Mouse (Mus musculus) brain, adult 10 weeks (tissue): ENCODE results near the gene Ccdc142. TPM values are rescaled to one million over a fixed set of nuclear protein-coding genes. Genes with fewer than 3 reads are reported as not detected.

Source experiments
- polyA plus RNA-seq: library from polyadenylated mRNA; stranded (reverse); fragments of 350-450 nt; fragmentation: Illumina TruSeq; extraction: RNeasy Lipid Tissue Mini Kit (QIAGEN cat#74804); gene quantifications from one replicate; pipeline ENCODE4 v1.2.3, GENCODE M21; 2015; ENCODE audit warnings: low read depth, low replicate concordance

Ccdc142 gene
- polyA plus RNA-seq, result 1.9 TPM

GRCm38 (mm10) chr6:83101316-83101687 lies at the start of gene Ccdc142, which contains the start of gene Gm42688:
Gene Ccdc142, plus strand, starts transcription at chr6:83101601.
Gene Gm42688, plus strand, starts transcription at chr6:83101617.

DNA sequence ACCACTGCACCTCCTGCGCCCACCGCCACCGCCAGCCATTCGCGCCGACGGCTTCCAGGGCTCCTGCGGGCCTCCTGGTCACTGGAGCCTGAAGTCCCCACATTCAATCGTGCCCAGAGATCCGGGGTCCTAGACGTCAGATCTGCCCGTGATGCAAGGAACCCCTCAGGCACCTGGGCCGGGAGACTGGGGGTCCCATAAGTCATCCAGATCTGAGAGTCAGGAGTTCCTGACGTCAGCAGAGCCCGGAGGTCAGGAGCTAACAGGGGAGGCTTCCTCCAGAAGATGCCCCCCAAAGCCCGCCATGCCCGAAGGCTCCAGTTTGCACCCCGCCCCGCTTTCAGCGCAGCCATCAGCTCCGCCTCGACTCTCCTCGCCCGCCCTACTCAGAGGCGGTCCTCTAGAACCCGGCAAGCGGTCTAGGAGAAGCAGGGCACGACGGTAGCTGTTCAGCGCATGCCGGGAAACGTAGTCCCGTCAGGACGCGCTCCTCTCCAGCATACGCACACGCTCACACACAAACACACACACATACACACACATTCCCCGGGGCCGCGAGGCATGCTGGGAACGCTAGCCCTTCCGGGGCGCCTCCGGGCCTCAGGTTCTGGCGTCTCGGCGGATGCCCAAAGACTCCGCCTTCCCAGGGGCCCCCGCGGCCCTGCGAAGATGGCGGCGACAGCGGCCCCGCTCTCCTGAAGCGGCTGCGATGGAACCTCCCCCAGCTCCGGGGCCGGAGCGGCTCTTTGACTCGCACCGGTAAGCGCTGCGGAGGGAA lies 47.1 kb upstream of the Ccdc142 start, which contains the start of gene Aup1:
Aup1 (plus strand) TSS at position 448 of the 778 bp plus-strand sequence.

DNA sequence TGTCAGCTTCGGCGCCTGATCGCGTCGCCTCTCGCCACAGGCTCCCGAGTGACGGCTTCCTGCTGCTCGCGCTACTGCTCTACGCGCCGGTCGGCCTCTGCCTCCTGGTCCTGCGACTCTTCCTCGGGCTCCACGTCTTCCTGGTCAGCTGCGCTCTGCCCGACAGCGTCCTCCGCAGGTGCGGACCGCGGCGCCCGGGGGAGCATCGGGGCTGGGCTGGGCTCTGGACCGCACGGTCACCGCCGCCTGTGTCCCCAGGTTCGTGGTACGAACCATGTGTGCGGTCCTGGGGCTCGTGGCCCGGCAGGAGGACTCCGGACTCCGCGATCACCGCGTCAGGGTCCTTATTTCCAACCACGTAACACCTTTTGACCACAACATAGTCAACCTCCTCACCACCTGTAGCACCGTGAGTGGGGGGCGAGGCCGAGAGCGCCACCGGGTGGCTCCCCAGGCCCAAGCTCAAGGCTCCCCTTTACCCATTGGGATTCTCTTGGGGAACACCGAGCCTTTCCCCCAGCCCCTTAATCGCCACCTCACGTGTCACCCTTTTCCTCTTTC lies 46.5 kb upstream of the Ccdc142 start, which contains the start of gene Htra2:
Htra2 (minus strand) TSS at position 403 of the 561 bp plus-strand sequence.

DNA sequence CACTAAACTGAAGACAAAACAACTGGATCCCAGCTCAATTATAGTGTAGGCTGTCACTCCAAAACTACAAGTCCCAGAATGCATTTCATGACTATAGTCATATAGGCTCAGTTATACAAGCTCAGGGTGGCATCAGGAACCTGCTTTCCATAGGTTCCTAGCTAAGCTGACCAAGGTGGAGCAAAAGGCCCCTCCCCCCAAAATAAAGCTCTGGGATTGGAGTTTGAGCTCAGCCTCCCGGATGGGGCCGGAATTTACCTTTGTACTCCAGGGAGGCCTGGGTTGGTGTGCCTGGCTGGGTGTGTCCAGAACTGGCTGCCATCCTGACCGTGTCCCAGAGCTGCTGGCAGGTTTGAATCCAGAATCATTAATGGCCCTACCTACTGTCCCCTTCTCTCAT lies 43.6 kb upstream of the Ccdc142 start, which contains the start of gene Dqx1:
Dqx1 (plus strand) TSS at position 55 of the 400 bp plus-strand sequence.

GRCm38 (mm10) chr6:83070247-83070310 lies 31.3 kb upstream of the Ccdc142 start, which contains the start of gene Tlx2:
Gene Tlx2, minus strand, starts transcription at chr6:83070293.

GRCm38 (mm10) chr6:83077630-83078323 lies 23.6 kb upstream of the Ccdc142 start, which contains the start of gene Pcgf1:
Gene Pcgf1, plus strand, starts transcription at chr6:83077869.

DNA sequence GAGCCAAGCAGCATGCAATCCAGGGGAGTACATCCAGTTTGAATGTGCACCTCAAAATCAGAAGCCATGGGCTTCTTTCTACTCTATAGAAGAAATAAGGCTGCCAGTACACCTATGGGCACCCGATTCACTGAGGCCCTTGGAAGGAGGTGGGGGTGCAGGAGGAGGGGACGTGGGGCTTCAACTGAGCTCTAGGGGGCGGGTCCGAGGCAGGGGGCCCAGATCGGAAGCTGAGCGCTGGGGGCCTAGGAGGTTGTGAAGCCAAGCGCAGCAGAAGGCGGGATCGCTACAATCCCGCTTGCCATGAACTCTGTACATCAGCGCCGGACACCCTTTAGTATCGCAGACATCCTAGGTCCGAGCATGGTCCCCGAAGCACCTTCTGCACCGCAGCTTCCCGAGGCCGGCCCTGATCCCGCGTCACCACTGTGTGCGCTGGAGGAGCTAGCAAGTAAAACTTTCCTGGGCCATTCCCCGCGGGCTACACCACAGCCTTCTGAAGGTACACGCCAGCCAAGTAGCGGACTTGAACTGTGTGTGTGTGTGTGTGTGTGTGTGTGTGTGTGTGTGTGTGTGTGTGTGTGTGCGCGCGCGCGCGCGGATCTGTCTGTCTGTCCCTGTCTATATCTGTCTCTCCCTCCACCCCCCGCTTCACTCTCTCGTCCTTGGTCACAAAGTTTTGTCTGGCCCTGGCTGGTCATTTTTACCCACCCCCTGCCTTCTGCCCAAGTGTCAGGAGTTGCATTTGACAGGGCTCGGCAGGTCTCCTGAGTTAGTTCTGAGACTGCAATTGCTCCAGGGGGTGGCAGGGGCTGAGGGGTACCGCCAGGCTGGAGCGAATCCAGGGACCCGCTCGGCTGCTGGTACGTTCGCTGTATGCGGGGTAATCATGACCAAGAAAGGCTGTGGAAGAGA lies 15.0 kb upstream of the Ccdc142 start, which contains the start of gene Lbx2:
Lbx2 (plus strand) TSS at position 247 of the 915 bp plus-strand sequence.

GRCm38 (mm10) chr6:83108762-83109668 lies 7.6 kb downstream of the Ccdc142 start, which contains the start of gene Mrpl53:
Gene Mrpl53, plus strand, starts transcription at chr6:83109040.

GRCm38 (mm10) chr6:83115011-83115671 lies 13.7 kb downstream of the Ccdc142 start, which contains the start of gene Mogs:
Gene Mogs, plus strand, starts transcription at chr6:83115496.

GRCm38 (mm10) chr6:83120930-83121862 lies 19.8 kb downstream of the Ccdc142 start, which contains the start of gene Wbp1:
Gene Wbp1, minus strand, starts transcription at chr6:83121559.

DNA sequence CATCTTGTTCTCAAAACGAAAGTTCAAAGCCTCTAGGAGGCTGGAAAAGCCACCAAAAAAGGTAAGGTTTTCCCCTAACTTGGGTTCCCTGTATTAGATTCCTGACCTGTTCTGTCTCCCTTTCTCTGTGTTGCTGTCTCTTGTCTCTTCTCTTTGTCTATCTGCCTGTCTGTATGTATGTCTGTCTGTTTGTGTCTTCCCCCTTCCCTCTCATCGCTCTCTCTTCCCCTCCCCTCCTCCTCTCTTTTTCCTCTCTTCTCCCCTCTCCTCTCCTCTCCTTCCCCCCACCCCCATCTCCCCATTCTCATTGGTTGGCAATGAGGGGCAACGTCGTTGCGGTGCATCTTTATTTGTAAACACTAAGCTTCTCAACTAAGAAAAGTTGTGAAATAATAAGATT lies 23.9 kb downstream of the Ccdc142 start, which contains the start of gene Ino80b:
Ino80b (minus strand) TSS at position 101 of the 400 bp plus-strand sequence.

GRCm38 (mm10) chr6:83134951-83135513 lies 33.6 kb downstream of the Ccdc142 start, which contains the start of gene Rtkn:
Gene Rtkn, plus strand, starts transcription at chr6:83135463.

DNA sequence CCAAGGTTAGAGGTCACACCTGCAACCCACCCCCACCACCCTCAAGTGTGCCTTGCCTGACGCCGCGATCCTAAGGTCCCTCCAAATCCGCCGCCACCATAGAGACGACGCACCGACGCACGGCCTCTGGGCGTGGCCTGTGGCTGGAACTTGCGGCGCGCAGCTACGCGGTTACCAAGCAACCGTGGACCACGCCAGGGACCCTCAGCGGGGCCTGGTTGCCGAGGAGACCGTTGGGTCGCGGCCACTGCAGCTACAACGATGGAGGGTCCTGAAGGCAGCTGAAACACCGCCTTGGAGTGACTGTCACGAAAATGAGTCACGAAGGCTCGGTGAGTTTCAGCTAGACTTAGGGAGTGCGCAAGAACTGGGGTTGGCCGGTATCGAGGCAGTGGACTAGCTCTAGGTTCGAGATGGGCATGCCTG lies 54.9 kb downstream of the Ccdc142 start, which contains the start of the genes Wdr54 and 1700003E16Rik:
Wdr54 (minus strand) TSS at position 139 of the 426 bp plus-strand sequence.
1700003E16Rik (plus strand) TSS at position 146 of the 426 bp plus-strand sequence.

Other genes with a start within 250 kb of the Ccdc142 start
- gene Sema4f, start 161.8 kb upstream of the Ccdc142 start, polyA plus RNA-seq, result 24.2 TPM
- not detected for gene M1ap, start 154.7 kb upstream of the Ccdc142 start, polyA plus RNA-seq
- 1.1 TPM for gene Dok1, start 68.1 kb upstream of the Ccdc142 start, polyA plus RNA-seq
- gene Loxl3, start 67.4 kb upstream of the Ccdc142 start, polyA plus RNA-seq, result 3.7 TPM
- 130 TPM for gene Aup1, start 47.1 kb upstream of the Ccdc142 start, polyA plus RNA-seq
- gene Htra2, start 46.3 kb upstream of the Ccdc142 start, polyA plus RNA-seq, result 47.0 TPM
- gene Dqx1, start 43.8 kb upstream of the Ccdc142 start, polyA plus RNA-seq, result 0.34 TPM
- gene Tlx2, start 31.3 kb upstream of the Ccdc142 start, polyA plus RNA-seq, result not detected
- 39.5 TPM for gene Pcgf1, start 23.7 kb upstream of the Ccdc142 start, polyA plus RNA-seq
- not detected for gene Lbx2, start 15.2 kb upstream of the Ccdc142 start, polyA plus RNA-seq
- 4.3 TPM for gene Gm42688, start within 50 bp of the Ccdc142 start, polyA plus RNA-seq
- 109 TPM for gene Mrpl53, start 7.4 kb downstream of the Ccdc142 start, polyA plus RNA-seq
- gene Mogs, start 13.9 kb downstream of the Ccdc142 start, polyA plus RNA-seq, result 21.4 TPM
- 53.1 TPM for gene Wbp1, start 20.0 kb downstream of the Ccdc142 start, polyA plus RNA-seq
- 16.5 TPM for gene Ino80b, start 23.8 kb downstream of the Ccdc142 start, polyA plus RNA-seq
- gene Rtkn, start 33.9 kb downstream of the Ccdc142 start, polyA plus RNA-seq, result 108 TPM
- gene Wdr54, start 54.8 kb downstream of the Ccdc142 start, polyA plus RNA-seq, result 30.7 TPM
- 25.7 TPM for gene 1700003E16Rik, start 54.8 kb downstream of the Ccdc142 start, polyA plus RNA-seq
- gene Dctn1, start 64.3 kb downstream of the Ccdc142 start, polyA plus RNA-seq, result 208 TPM
- 1.6 TPM for gene Slc4a5, start 118.2 kb downstream of the Ccdc142 start, polyA plus RNA-seq
- gene Mthfd2, start 224.3 kb downstream of the Ccdc142 start, polyA plus RNA-seq, result 11.2 TPM
- 20.1 TPM for gene Mob1a, start 224.4 kb downstream of the Ccdc142 start, polyA plus RNA-seq
- 79.8 TPM for gene Bola3, start 247.5 kb downstream of the Ccdc142 start, polyA plus RNA-seq